Mouse (Mus musculus): ENCODE results near the gene Abcb5.

- TF ChIP-seq CTCF (IDR thresholded peaks at IDR 0.05; ENCODE audit: extremely low read depth, insufficient read length, insufficient replicate concordance, low read depth, low read length) (no peak), POLR2A (IDR thresholded peaks at IDR 0.05; ENCODE audit: low read depth, low read length) (no peak)
These were observed 128.0 kb downstream of the Abcb5 start for GRCm38 (mm10) chr12:118838260-118838659.
